Mouse (Mus musculus) heart, embryonic 15.5 days (tissue): ENCODE measurements around the gene Iqcn. TPM values are rescaled to one million over a fixed set of nuclear protein-coding genes. Genes with fewer than 3 reads are reported as not detected.

Experiments used
- polyA plus RNA-seq: library from polyadenylated mRNA; unstranded; fragments of >200 nt; fragmentation: Nextera tagmentation; extraction: Ambion mirVana; gene quantifications from 2 replicates; pipeline ENCODE4 v1.2.1, GENCODE M21; 2015

Iqcn gene
- polyA plus RNA-seq, 1 experiment from 2014 or later: 0.04 TPM

Other genes starting within 250 kb of the Iqcn start
- gene Klhl26, start 226.5 kb upstream of the Iqcn start, polyA plus RNA-seq: 8.7 and 12.7 TPM in 2 replicates
- 0.24 and 0.96 TPM in 2 replicates for gene Tmem59l, start 216.1 kb upstream of the Iqcn start, polyA plus RNA-seq
- 3.8 and 11.1 TPM in 2 replicates for gene Crlf1, start 210.3 kb upstream of the Iqcn start, polyA plus RNA-seq
- gene Rex1bd, start 196.7 kb upstream of the Iqcn start, polyA plus RNA-seq: 116 and 117 TPM in 2 replicates
- 684 and 768 TPM in 2 replicates for gene Uba52, start 192.7 kb upstream of the Iqcn start, polyA plus RNA-seq
- gene Fkbp8, start 175.7 kb upstream of the Iqcn start, polyA plus RNA-seq: 203 and 274 TPM in 2 replicates
- gene Kxd1, start 175.5 kb upstream of the Iqcn start, polyA plus RNA-seq: 64.5 and 68.8 TPM in 2 replicates
- 10.8 and 15.0 TPM in 2 replicates for gene Ell, start 164.0 kb upstream of the Iqcn start, polyA plus RNA-seq
- 92.9 and 121 TPM in 2 replicates for gene Isyna1, start 109.1 kb upstream of the Iqcn start, polyA plus RNA-seq
- 62.1 and 82.6 TPM in 2 replicates for gene Ssbp4, start 94.6 kb upstream of the Iqcn start, polyA plus RNA-seq
- 1.4 and 3.4 TPM in 2 replicates for gene Lrrc25, start 87.3 kb upstream of the Iqcn start, polyA plus RNA-seq
- 0.89 and 1.3 TPM in 2 replicates for gene Gdf15, start 71.0 kb upstream of the Iqcn start, polyA plus RNA-seq
- gene Pgpep1, start 43.1 kb upstream of the Iqcn start, polyA plus RNA-seq: 32.2 and 36.3 TPM in 2 replicates
- 256 and 281 TPM in 2 replicates for gene Lsm4, start 30.2 kb upstream of the Iqcn start, polyA plus RNA-seq
- gene Jund, start 4.5 kb upstream of the Iqcn start, polyA plus RNA-seq: 79.8 and 89.0 TPM in 2 replicates
- gene Gm3336, start 15.1 kb downstream of the Iqcn start, polyA plus RNA-seq: not detected in 2 replicates
- gene Pde4c, start 20.3 kb downstream of the Iqcn start, polyA plus RNA-seq: 0.19 and 0.32 TPM in 2 replicates
- gene Rab3a, start 51.2 kb downstream of the Iqcn start, polyA plus RNA-seq: 21.0 and 25.5 TPM in 2 replicates
- 43.0 and 45.2 TPM in 2 replicates for gene Mpv17l2, start 57.5 kb downstream of the Iqcn start, polyA plus RNA-seq
- 28.0 and 45.8 TPM in 2 replicates for gene Pik3r2, start 73.3 kb downstream of the Iqcn start, polyA plus RNA-seq
- 5.0 and 11.1 TPM in 2 replicates for gene Mast3, start 101.6 kb downstream of the Iqcn start, polyA plus RNA-seq
- 0.15 and 0.53 TPM in 2 replicates for gene Il12rb1, start 105.0 kb downstream of the Iqcn start, polyA plus RNA-seq
- gene Arrdc2, start 136.3 kb downstream of the Iqcn start, polyA plus RNA-seq: 2.8 and 4.0 TPM in 2 replicates
- gene Kcnn1, start 159.8 kb downstream of the Iqcn start, polyA plus RNA-seq: 2.8 and 3.8 TPM in 2 replicates
- gene Ccdc124, start 170.5 kb downstream of the Iqcn start, polyA plus RNA-seq: 79.7 and 84.1 TPM in 2 replicates
- 0.09 and 0.36 TPM in 2 replicates for gene Slc5a5, start 189.3 kb downstream of the Iqcn start, polyA plus RNA-seq
- 2,542 and 2,612 TPM in 2 replicates for gene Rpl18a, start 194.0 kb downstream of the Iqcn start, polyA plus RNA-seq
- gene Map1s, start 202.5 kb downstream of the Iqcn start, polyA plus RNA-seq: 30.3 and 41.6 TPM in 2 replicates